ENCODE assay signal across 8 mouse cellular contexts in genomic region chr10:21161359-21162094, GRCm38 (mm10). TPM values are rescaled to one million over a fixed set of nuclear protein-coding genes. Genes with fewer than 3 reads are reported as not detected.
DNase-seq lines count a peak whose midpoint lies in the region; ATAC-seq and TF ChIP-seq lines count a peak whose summit lies in the region.

No protein-coding gene starts in this region.

- ATAC-seq in forebrain, postnatal 0 days = peak; percentile 32

- H3K4me1 ChIP-seq in kidney, adult 2 months (ENCODE audit: control insufficient read depth, insufficient read depth, low read length) = 0 out of 2 replicates have a peak, but pooled peaks cover 5% of the 10 kb centered on the region
- peaks cover 5% of the 10 kb centered on the region; the same call in 1 of the 2 replicates for H3K4me1 ChIP-seq in forebrain, postnatal 0 days (ENCODE audit: insufficient read depth)
- peaks cover 4% of the 10 kb centered on the region; the same call in 1 of the 2 replicates for H3K4me1 ChIP-seq in liver, adult 2 months (ENCODE audit: control insufficient read depth, insufficient read depth, low read length)
- H3K4me1 ChIP-seq in olfactory bulb, adult 2 months (ENCODE audit: control insufficient read depth, insufficient read depth, low read length) = peaks cover 18% of the 10 kb centered on the region

- peaks cover 5% of the 10 kb centered on the region for H3K27me3 ChIP-seq in kidney, adult 2 months (replicated peaks; ENCODE audit: control insufficient read depth, insufficient read depth, low read length)
- 0 out of 2 replicates have a peak, but pooled peaks cover 9% of the 10 kb centered on the region for H3K27me3 ChIP-seq in forebrain, postnatal 0 days (ENCODE audit: insufficient read depth, low read length)
- H3K27me3 ChIP-seq in liver, adult 2 months (ENCODE audit: control insufficient read depth, insufficient read depth, low read length) = peaks cover 27% of the 10 kb centered on the region

- WGBS in kidney, adult 2 months = 9% methylated on average over 20 of the region's 20 CpGs
- 4% methylated on average over 20 of the region's 20 CpGs for WGBS in forebrain, postnatal 0 days
- WGBS in liver, adult 2 months = 5% methylated on average over 20 of the region's 20 CpGs
- WGBS in olfactory bulb, adult 2 months = 10% methylated on average over 20 of the region's 20 CpGs

- H3K4me3 ChIP-seq in kidney, adult 2 months (ENCODE audit: insufficient read depth, low read depth, low read length) = peak overlapping the region; percentile 66
- H3K4me3 ChIP-seq in forebrain, postnatal 0 days (ENCODE audit: low read depth, low read length) = peak overlapping the region; percentile 68
- peak overlapping the region; percentile 28; the same call in 1 of the 2 replicates for H3K4me3 ChIP-seq in liver, adult 2 months (ENCODE audit: insufficient read depth, low read depth, low read length)
- peak overlapping the region; percentile 49 for H3K4me3 ChIP-seq in olfactory bulb, adult 2 months (ENCODE audit: insufficient read depth, low read depth, low read length)

- no peaks in the 10 kb centered on the region for H3K79me2 ChIP-seq in liver, adult 2 months (ENCODE audit: control insufficient read depth, insufficient read depth, low read length)

- peak overlapping the region; percentile 49 for H3K9ac ChIP-seq in forebrain, postnatal 0 days
- no peak overlapping the region for H3K9ac ChIP-seq in liver, adult 2 months (ENCODE audit: low read depth, low read length)

- no peaks in the 10 kb centered on the region for H3K9me3 ChIP-seq in forebrain, postnatal 0 days (ENCODE audit: low read length)

- peak; percentile 2 for DNase-seq in kidney, adult 2 months
- no peak for DNase-seq in kidney, adult 9 months
- peak; percentile 45 for DNase-seq in T-cell, adult 2 months (ENCODE audit: low spot score)
- no peak for DNase-seq in forebrain, postnatal 0 days
- DNase-seq in liver, adult 2 months (ENCODE audit: extremely low read depth, low read depth, low spot score) = no peak
- DNase-seq in left cerebral cortex, postnatal 25 days (ENCODE audit: low spot score in 2 of 2) = no peak
- DNase-seq in frontal cortex, postnatal 10 days (ENCODE audit: low spot score in 2 of 2) = no peak

- intact Hi-C loops in left cerebral cortex, postnatal 25 days (cut with DNase I) = no loop called here

- H3K36me3 ChIP-seq in kidney, adult 2 months (ENCODE audit: control insufficient read depth, insufficient read depth, low read length) = no peaks in the 10 kb centered on the region
- no peaks in the 10 kb centered on the region for H3K36me3 ChIP-seq in forebrain, postnatal 0 days (ENCODE audit: insufficient read depth)
- H3K36me3 ChIP-seq in liver, adult 2 months (ENCODE audit: control insufficient read depth, insufficient read depth, low read length) = no peaks in the 10 kb centered on the region

- peak overlapping the region; percentile 98 for H3K4me2 ChIP-seq in forebrain, postnatal 0 days (ENCODE audit: low read depth)

- H3K27ac ChIP-seq in kidney, adult 2 months (ENCODE audit: insufficient read depth, low read depth, low read length) = no peak overlapping the region
- H3K27ac ChIP-seq in forebrain, postnatal 0 days (ENCODE audit: low read depth, low read length) = no peak overlapping the region
- H3K27ac ChIP-seq in liver, adult 2 months (replicated peaks; ENCODE audit: insufficient read depth, low read depth, low read length) = no peak overlapping the region
- no peak overlapping the region for H3K27ac ChIP-seq in olfactory bulb, adult 2 months (ENCODE audit: insufficient read depth, low read depth, low read length)

- no peak for TF ChIP-seq CTCF in kidney, adult 2 months (conservative IDR thresholded peaks at IDR 0.05; ENCODE audit: insufficient read depth, insufficient read length, low read depth, low read length)
- no peak for TF ChIP-seq CTCF in forebrain, postnatal 0 days (IDR thresholded peaks at IDR 0.05; ENCODE audit: low read depth)
- TF ChIP-seq CTCF in liver, adult 2 months (IDR thresholded peaks at IDR 0.05; ENCODE audit: low read depth, low read length) = no peak
- no peak for TF ChIP-seq CTCF in olfactory bulb, adult 2 months (IDR thresholded peaks at IDR 0.05; ENCODE audit: insufficient read depth, low read depth, low read length)

- TF ChIP-seq POLR2A in kidney, adult 2 months (IDR thresholded peaks at IDR 0.05; ENCODE audit: low read depth, low read length) = no peak
- TF ChIP-seq POLR2A in liver, adult 2 months (IDR thresholded peaks at IDR 0.05; ENCODE audit: extremely low read depth, insufficient read depth, low read length) = no peak
- no peak for TF ChIP-seq POLR2A in olfactory bulb, adult 2 months (IDR thresholded peaks at IDR 0.05; ENCODE audit: insufficient read depth, low read depth, low read length)

RNA-seq across cellular contexts. Expression of gene Myb, which starts 0.7 kb away (rescaled TPM):
- 0.07 and 0.36 TPM in 2 replicates for polyA plus RNA-seq in kidney, adult 2 months (2012; rRNA removed)
- 3.5 and 4.1 TPM in 2 replicates for total RNA-seq in forebrain, postnatal 0 days (2014; rRNA removed)
- polyA plus RNA-seq in forebrain, postnatal 0 days (2015; fragmentation: Nextera tagmentation; extraction: Ambion mirVana) = 0.91 and 1.8 TPM in 2 replicates
- total RNA-seq in liver, adult 2 months (2014; rRNA removed) = 0.09 TPM in 1 of 2 replicates, not detected in the other
- 0.10 TPM in 1 of 2 replicates, not detected in the other for polyA plus RNA-seq in liver, adult 2 months (2012; rRNA removed)
- polyA plus RNA-seq in olfactory bulb, adult 2 months (2012; ENCODE audit: insufficient read depth, insufficient read length, low replicate concordance, missing spikeins) = 82.4 and 178 TPM in 2 replicates
- total RNA-seq in left cerebral cortex, postnatal 25 days (2021) = under 1 TPM; 0.34 to 0.60 TPM

Comparison
In these comparisons a context has a peak if more than half of its experiments do, and no peak if none do; other contexts are left out.
1. DNase-seq: peak in kidney, adult 2 months (single experiment) and T-cell, adult 2 months (single experiment); none in kidney, adult 9 months (single experiment), forebrain, postnatal 0 days (single experiment), liver, adult 2 months (single experiment), left cerebral cortex, postnatal 25 days (0 of 2) and frontal cortex, postnatal 10 days (0 of 2).
2. RNA of gene Myb, which starts 0.7 kb away (polyA plus RNA-seq): 82.4 to 178 TPM in olfactory bulb, adult 2 months; 0.91 to 1.8 TPM in forebrain, postnatal 0 days, 0.07 to 0.36 TPM in kidney, adult 2 months and 0.10 TPM in liver, adult 2 months; every median in the first group is over 10 times any median in the second.
3. Peak in every context shown above with its lines, with median percentiles within 50 percentile points of each other: H3K4me3 ChIP-seq.